Mouse (Mus musculus) megakaryocyte, adult 5-6 weeks (primary cell): ENCODE data around the gene 2310007B03Rik. TPM values are rescaled to one million over a fixed set of nuclear protein-coding genes. Genes with fewer than 3 reads are reported as not detected.

Source experiments
- ATAC-seq: 2 replicates; pipeline ENCODE4 v1.8.0; 2016; ENCODE audit warnings: mild to moderate bottlenecking, inconsistent platforms; ENCODE audit not compliant: poor library complexity, severe bottlenecking
- total RNA-seq, 2 experiments: library from RNA; stranded (forward) in 1 of 2; stranded (reverse) in 1 of 2; fragments of 153-499, 151-499 nt in 1 of 2; fragments of 221-1000, 200-1000 nt in 1 of 2; gene quantifications; 2 replicates each; pipeline versions ENCODE4 v1.2.3 to v1.2.4; 2015 to 2017

Gene 2310007B03Rik
- total RNA-seq, 2 experiments from 2014 or later, result not detected

DNA sequence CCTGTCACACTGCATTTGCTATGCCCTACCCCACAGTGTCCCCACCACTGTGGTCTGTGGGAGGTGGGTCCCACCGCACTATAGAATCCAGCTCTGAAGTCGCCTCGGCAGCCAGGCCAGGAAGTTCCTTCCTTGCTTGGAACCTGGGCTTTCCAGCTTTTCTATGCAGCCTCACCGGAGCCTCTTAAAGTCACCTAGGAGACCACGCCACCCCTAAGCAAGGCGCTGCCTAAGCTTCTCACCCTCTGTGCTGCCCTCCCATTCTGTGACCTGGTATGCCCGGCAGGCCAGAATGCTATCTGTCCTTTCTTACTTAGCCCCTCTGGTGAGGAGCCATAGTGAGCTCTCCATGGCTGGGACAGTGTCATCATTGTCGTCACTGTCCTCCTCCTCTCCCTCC lies 602 bp upstream of the 2310007B03Rik start:
- ATAC-seq, result no peak

- ATAC-seq, result no peak
Observed at GRCm38 (mm10) chr1:93159566-93160500, 915 bp downstream of the 2310007B03Rik start.

DNA sequence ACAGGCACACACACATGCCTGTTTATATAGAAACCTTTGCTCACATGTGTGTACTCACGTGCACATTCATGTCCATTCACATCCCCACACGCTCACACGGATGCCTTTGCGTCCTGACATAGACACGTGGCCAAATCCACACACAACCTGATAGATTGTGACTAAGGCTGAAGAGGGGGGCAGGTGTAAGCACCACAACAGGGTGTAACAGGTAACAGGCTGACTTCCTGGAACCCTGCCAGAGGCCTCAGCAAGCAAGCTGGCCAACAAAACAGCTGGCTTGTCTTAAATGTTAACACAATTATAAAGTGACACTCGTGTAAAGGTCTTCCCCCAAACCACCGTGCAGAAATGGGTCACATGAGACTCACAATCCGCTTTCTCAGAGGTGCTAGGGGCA lies 1.8 kb downstream of the 2310007B03Rik start:
- no peak for ATAC-seq

- ATAC-seq, result no peak
Observed at GRCm38 (mm10) chr1:93157566-93157965, 3.2 kb downstream of the 2310007B03Rik start.

GRCm38 (mm10) chr1:93150907-93151661 lies 9.7 kb downstream of the 2310007B03Rik start:
- ATAC-seq, result no peak

- ATAC-seq, result no peak
Observed at GRCm38 (mm10) chr1:93144176-93144575, 16.6 kb downstream of the 2310007B03Rik start.

GRCm38 (mm10) chr1:93142871-93143270 lies 17.9 kb downstream of the 2310007B03Rik start:
- no peak for ATAC-seq

GRCm38 (mm10) chr1:93139713-93140112 lies 21.0 kb downstream of the 2310007B03Rik start:
- ATAC-seq, result no peak

- no peak for ATAC-seq
Observed at GRCm38 (mm10) chr1:93138534-93138933, 22.2 kb downstream of the 2310007B03Rik start.

- ATAC-seq, result no peak
Observed at GRCm38 (mm10) chr1:93135036-93135526, 25.7 kb downstream of the 2310007B03Rik start, which contains the start of gene Agxt. Agxt (plus strand) TSS chr1:93135240.

GRCm38 (mm10) chr1:93132676-93133075 lies 28.1 kb downstream of the 2310007B03Rik start:
- ATAC-seq, result no peak

- ATAC-seq, result no peak
Observed at GRCm38 (mm10) chr1:93130242-93130983, 30.3 kb downstream of the 2310007B03Rik start.

GRCm38 (mm10) chr1:93128710-93129349 lies 31.9 kb downstream of the 2310007B03Rik start:
- ATAC-seq, result no peak

DNA sequence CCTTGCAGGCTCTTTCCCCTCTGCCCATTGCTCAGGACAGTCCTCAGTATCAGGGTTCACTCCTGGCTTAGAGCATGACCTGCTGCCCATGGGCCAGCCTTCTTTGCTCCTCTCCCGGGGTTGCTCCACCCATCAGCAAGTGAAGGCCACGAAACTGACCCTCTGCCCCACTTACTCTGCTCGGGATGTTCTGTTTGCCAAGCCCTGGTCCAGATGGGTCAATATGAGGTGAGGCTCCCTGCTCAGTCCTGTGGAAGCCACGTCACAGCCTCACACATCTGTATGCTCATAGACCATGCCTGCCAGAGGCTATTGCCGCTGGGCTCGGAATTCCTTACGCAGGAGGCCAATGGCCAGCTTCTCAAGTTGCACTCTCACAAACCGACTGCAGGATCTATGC lies 32.5 kb downstream of the 2310007B03Rik start:
- no peak for ATAC-seq

DNA sequence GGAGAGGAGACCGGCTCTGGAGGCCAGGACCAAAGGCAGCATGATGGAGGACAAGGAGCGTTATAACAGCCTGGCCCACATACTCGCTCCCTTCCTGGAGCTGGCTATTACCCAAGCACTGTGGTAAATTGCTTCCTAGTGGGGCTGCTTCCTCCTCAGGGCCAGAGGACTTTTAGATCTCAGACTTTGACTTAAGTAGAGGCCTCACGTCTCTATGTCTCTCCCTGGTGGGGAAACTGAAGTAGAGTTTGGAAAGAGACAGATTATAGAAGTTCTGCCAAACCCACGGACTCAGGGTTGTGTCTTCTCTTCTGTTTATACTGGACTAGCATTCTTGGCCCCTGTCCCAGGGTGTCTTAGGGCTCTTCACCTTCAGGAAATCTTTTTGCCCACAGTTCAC lies 35.5 kb downstream of the 2310007B03Rik start:
- ATAC-seq, result peak; percentile 88

- peak; percentile 30; the same call in 1 of the 2 replicates for ATAC-seq
Observed at GRCm38 (mm10) chr1:93124066-93124465, 36.7 kb downstream of the 2310007B03Rik start.

DNA sequence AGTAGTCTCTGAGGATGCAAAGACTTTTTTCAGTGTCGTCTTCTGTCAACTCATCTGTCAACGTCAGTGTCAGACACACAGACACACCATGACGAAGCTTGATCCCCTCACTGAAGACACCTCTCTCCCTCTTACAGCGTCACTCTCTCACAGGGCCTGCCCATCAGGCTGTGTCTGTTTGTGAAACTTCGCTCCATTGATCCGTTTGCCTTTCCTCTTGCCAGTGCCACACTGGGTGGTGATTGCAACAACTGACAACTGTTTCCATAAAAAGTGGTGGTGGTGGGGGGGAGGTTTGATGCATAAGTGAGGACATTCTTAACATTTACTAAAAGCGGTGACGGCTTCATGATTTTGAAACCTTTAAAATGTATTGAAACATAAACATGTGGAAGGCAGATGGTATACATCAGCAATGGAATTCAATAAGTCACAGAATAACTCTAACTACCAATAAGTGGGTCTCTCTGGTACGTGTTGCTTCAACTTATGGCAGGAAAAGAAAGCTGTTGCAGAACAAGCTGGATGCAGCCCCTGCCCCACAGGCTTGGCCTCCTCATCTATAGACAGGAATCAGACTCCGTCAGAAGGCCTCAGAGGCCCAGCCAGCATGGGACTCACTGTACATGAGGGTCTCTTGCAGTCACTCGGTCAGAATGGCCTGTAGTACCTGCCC lies 37.4 kb downstream of the 2310007B03Rik start:
- ATAC-seq, result no peak

GRCm38 (mm10) chr1:93118816-93119215 lies 41.9 kb downstream of the 2310007B03Rik start:
- no peak for ATAC-seq

DNA sequence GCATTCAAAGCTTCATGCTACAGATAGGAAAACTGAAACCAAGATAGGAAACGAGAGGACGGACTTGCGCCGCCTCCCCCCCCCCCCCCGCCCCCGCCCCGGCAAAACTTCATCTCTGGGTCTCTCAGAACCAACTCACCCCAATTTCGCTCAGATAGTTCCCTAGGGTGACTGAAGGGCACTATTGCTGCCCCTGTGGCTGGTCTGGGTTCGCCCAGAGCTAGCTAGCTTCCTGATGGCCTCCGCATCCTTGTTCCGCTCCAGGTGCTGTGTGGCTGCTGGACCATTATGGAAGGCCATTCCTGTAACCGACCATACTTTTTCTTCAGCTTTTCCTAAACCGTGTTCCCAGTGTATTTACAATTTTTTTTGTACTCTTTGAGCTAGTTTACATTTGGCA lies 45.3 kb downstream of the 2310007B03Rik start:
- ATAC-seq, result no peak
